Mouse (Mus musculus) small intestine, adult 2 months (tissue): Measurements from ENCODE around the gene Cpsf2.

Experiments
- CTCF ChIP-seq: fragments of 200-500 bp; IDR thresholded peaks from 2 replicates; pipeline ENCODE4 v1.5.1; 2012; ENCODE audit warnings: low read depth, mild to moderate bottlenecking, control low read depth, inconsistent platforms, low read length, moderate library complexity, mixed read lengths; ENCODE audit not compliant: insufficient replicate concordance, insufficient read length; ENCODE audit errors: extremely low read depth
- POLR2A ChIP-seq: fragments of 200-500 bp; IDR thresholded peaks from 2 replicates; pipeline ENCODE4 v1.6.1; 2012; ENCODE audit warnings: low read depth, mild to moderate bottlenecking, control low read depth, inconsistent platforms, low read length, moderate library complexity

DNA sequence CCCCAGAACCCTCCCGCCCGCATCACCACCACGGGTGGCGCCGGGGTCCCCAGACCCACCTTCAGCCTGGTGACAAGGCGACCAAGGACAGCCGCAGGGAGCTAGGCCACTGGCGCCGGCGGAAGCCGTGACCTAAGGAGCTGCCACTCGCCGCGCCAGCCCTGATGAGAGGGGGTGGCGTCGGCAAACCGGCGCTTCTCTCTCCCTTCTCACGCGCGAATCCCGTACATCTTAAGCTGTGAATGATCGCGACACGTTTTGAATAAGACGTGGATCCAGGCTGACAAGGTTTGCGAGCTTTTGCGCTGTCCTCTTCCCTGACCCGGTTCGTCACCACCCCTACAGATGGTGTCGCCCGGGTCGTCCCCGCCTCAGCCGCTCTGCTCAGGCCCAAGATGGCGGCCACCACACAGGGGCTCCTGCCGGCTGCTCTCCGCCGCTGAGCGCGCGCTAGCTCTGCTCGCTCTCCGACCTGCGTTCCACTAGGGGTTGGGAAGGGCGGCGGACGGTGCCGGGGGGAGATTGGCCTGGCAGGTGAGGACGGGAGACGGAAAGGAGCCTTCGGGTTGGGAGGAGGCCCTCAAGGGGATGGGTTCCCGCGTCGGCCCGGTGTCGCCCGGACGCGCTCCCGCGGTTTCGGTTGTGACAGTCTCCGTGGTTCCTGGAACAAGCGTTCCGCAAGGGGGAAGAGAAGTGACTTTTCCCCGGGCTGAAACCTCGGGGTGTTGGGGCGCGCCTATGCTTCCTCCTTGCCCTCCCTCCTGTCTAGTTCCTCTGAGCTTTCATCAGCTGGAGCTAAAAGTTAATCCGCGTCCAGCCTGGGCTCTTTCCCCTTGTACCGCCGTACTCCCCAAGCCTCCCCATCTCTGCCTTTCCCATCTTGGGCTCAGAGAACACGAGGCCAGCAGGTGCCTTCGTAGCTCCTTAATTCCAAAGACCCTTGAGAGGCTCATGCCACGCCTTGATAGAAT, at the start of gene Cpsf2:
- TF ChIP-seq POLR2A (peak; percentile 54; the same call in 1 of the 2 replicates), CTCF (no peak)
